Mouse (Mus musculus): Measurements from ENCODE around the gene Med26. TPM values are rescaled to one million over a fixed set of nuclear protein-coding genes. Genes with fewer than 3 reads are reported as not detected.

The Med26 gene
- total RNA-seq (2014; rRNA removed) (10.9 and 14.2 TPM in 2 replicates), polyA plus RNA-seq (2015; fragmentation: Nextera tagmentation; extraction: Ambion mirVana) (17.7 and 18.6 TPM in 2 replicates)

DNA sequence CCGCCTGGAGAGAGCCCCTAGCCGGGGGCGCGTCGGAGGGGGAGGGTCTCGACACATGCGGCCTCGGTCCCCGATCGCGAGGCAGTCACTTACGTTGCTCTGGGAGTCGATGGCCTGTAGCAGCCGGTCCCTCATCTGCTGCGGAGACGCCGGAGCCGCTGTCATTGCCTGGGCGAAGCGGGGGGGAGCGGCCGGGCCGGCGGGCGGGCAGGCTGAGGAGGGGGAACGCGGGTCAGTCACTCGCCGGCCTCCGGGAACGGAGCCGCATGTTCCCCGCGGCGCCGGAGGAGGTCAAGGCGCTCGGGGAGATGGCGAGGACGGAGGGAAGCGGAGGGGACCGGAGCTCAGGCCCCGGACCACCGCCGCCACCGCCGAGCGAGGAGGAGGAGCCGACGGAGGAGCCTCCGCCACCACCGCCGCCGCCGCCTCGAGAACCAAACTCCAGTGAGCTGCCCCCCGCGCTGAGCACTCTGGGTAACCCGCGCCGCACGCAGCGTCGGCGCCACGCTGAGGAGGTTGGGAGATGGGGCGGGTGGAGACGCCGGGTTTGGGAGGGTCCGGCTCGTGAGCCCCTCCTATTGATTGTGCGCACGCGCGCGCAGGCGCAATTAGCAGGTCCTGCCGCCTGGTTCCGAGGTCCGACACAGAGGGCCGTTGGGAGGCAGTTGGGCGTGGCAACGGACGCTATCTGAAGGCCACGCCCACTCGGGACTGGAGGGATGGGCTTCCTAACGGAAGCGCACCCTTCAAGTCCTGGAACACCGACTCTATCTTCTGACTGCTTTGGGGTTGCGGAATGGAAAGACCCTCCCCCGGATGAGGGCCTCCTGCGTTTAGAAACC lies at the start of gene Med26:
Gene Med26, minus strand, starts transcription at position 469 of the 842 bp plus-strand sequence.
- peak; percentile 38 for TF ChIP-seq CTCF (IDR thresholded peaks at IDR 0.05; ENCODE audit: low read depth)
- WGBS, result 3% methylated on average over 73 of the region's 92 CpGs
- DNase-seq (peak; percentile 99), ATAC-seq (peak; percentile 98)
- H3K9ac ChIP-seq, result peak within 1 kb of the TSS; percentile 85
- H3K27me3 ChIP-seq (ENCODE audit: insufficient read depth, low read length), result no peaks in the 10 kb centered on the region
- H3K4me1 ChIP-seq (ENCODE audit: insufficient read depth), result peaks cover 15% of the 10 kb centered on the region; the same call in 1 of the 2 replicates
- H3K4me3 ChIP-seq (ENCODE audit: low read depth, low read length), result peak within 1 kb of the TSS; percentile 94
- no peaks in the 10 kb centered on the region; the same call in 1 of the 2 replicates for H3K36me3 ChIP-seq (ENCODE audit: insufficient read depth)
- H3K4me2 ChIP-seq (ENCODE audit: low read depth), result peak within 1 kb of the TSS; percentile 81
- peak within 1 kb of the TSS; percentile 90 for H3K27ac ChIP-seq (ENCODE audit: low read depth, low read length)
- no peaks in the 10 kb centered on the region for H3K9me3 ChIP-seq (ENCODE audit: low read length)

DNA sequence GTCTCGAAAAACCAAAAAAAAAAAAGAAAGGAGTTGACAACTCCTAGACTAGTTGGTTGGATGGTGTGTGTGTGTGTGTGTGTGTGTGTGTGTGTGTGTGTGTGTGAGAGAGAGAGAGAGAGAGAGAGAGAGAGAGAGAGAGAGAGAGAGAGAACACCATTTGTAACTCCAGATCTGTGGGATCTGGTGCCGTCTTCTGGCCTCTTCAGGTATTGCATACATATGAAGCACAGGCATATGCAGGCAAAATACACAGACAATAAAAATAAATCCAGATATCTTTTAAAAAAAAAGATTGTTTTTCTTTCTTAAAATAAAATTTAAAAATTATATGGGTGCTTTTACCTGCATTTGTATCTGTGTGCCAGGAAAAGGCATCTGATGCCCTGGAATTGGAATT lies 42.1 kb upstream of the Med26 start:
- no peak for DNase-seq
- no peak overlapping the region for H3K27ac ChIP-seq (ENCODE audit: low read depth, low read length)

GRCm38 (mm10) chr8:72589286-72589685 lies 41.2 kb upstream of the Med26 start:
- 70% methylated on average over 7 of the region's 7 CpGs for WGBS
- no peaks in the 10 kb centered on the region for H3K36me3 ChIP-seq (ENCODE audit: insufficient read depth)
- no peak overlapping the region for H3K27ac ChIP-seq (ENCODE audit: low read depth, low read length)
- H3K4me1 ChIP-seq (ENCODE audit: insufficient read depth), result no peaks in the 10 kb centered on the region
- no peak for DNase-seq
- ATAC-seq, result no peak
- no peaks in the 10 kb centered on the region for H3K27me3 ChIP-seq (ENCODE audit: insufficient read depth, low read length)
- no peak overlapping the region for H3K9ac ChIP-seq
- H3K4me3 ChIP-seq (ENCODE audit: low read depth, low read length), result no peak overlapping the region
- H3K9me3 ChIP-seq (ENCODE audit: low read length), result no peaks in the 10 kb centered on the region
- H3K4me2 ChIP-seq (ENCODE audit: low read depth), result no peak overlapping the region
- TF ChIP-seq CTCF (IDR thresholded peaks at IDR 0.05; ENCODE audit: low read depth), result no peak

More for the DNA sequence above, 42.1 kb upstream of the Med26 start:
- WGBS, result 55% methylated on average over 2 of the region's 2 CpGs
- no peak; the same call in 1 of the 2 replicates for ATAC-seq
- Histone ChIP-seq H3K4me1 (ENCODE audit: insufficient read depth) (no peaks in the 10 kb centered on the region), H3K36me3 (ENCODE audit: insufficient read depth) (no peaks in the 10 kb centered on the region), H3K9ac (no peak overlapping the region), H3K9me3 (ENCODE audit: low read length) (no peaks in the 10 kb centered on the region), H3K4me2 (ENCODE audit: low read depth) (no peak overlapping the region), H3K4me3 (ENCODE audit: low read depth, low read length) (no peak overlapping the region), H3K27me3 (ENCODE audit: insufficient read depth, low read length) (no peaks in the 10 kb centered on the region)
- peak; percentile 64 for TF ChIP-seq CTCF (IDR thresholded peaks at IDR 0.05; ENCODE audit: low read depth)

DNA sequence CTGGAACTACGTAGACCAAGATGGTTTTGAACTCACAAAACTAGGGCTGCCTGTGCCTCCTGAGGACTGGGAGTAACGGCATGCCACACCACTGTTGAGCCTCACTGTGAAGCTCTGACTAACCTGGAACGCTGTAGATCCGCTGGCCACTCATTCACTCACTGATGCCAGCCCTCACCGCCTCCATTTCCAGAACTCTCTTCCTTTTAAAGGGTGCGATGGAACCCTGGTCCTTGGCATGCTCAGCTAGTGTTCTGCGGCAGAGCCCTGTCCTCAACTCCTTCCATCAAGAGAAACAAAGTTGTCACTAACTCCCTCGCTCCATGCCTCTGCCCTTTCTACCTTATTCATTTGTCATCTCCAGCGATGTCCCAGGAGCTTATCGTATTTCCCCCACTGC lies 40.8 kb upstream of the Med26 start:
- TF ChIP-seq CTCF (IDR thresholded peaks at IDR 0.05; ENCODE audit: low read depth), result no peak
- Histone ChIP-seq H3K9me3 (ENCODE audit: low read length) (no peaks in the 10 kb centered on the region), H3K27me3 (ENCODE audit: insufficient read depth, low read length) (no peaks in the 10 kb centered on the region), H3K27ac (ENCODE audit: low read depth, low read length) (no peak overlapping the region), H3K36me3 (ENCODE audit: insufficient read depth) (no peaks in the 10 kb centered on the region), H3K4me2 (ENCODE audit: low read depth) (no peak overlapping the region), H3K4me1 (ENCODE audit: insufficient read depth) (no peaks in the 10 kb centered on the region), H3K4me3 (ENCODE audit: low read depth, low read length) (no peak overlapping the region), H3K9ac (no peak overlapping the region)
- no peak for ATAC-seq
- no peak for DNase-seq
- 94% methylated on average over 10 of the region's 10 CpGs for WGBS

GRCm38 (mm10) chr8:72587806-72588205 lies 39.7 kb upstream of the Med26 start:
- DNase-seq, result peak; percentile 18
- ATAC-seq, result peak; percentile 32; the same call in 1 of the 2 replicates
- Histone ChIP-seq H3K4me1 (ENCODE audit: insufficient read depth) (no peaks in the 10 kb centered on the region), H3K4me2 (ENCODE audit: low read depth) (no peak overlapping the region), H3K36me3 (ENCODE audit: insufficient read depth) (no peaks in the 10 kb centered on the region), H3K4me3 (ENCODE audit: low read depth, low read length) (no peak overlapping the region), H3K27me3 (ENCODE audit: insufficient read depth, low read length) (no peaks in the 10 kb centered on the region), H3K27ac (ENCODE audit: low read depth, low read length) (no peak overlapping the region), H3K9ac (no peak overlapping the region), H3K9me3 (ENCODE audit: low read length) (no peaks in the 10 kb centered on the region)
- WGBS, result 54% methylated on average over 6 of the region's 6 CpGs
- TF ChIP-seq CTCF (IDR thresholded peaks at IDR 0.05; ENCODE audit: low read depth), result no peak

- TF ChIP-seq CTCF (IDR thresholded peaks at IDR 0.05; ENCODE audit: low read depth), result no peak
- Histone ChIP-seq H3K36me3 (ENCODE audit: insufficient read depth) (no peaks in the 10 kb centered on the region), H3K9me3 (ENCODE audit: low read length) (no peaks in the 10 kb centered on the region), H3K9ac (no peak overlapping the region), H3K4me1 (ENCODE audit: insufficient read depth) (no peaks in the 10 kb centered on the region), H3K27ac (ENCODE audit: low read depth, low read length) (no peak overlapping the region), H3K27me3 (ENCODE audit: insufficient read depth, low read length) (no peaks in the 10 kb centered on the region), H3K4me3 (ENCODE audit: low read depth, low read length) (no peak overlapping the region), H3K4me2 (ENCODE audit: low read depth) (no peak overlapping the region)
- ATAC-seq, result no peak
- DNase-seq, result no peak
- WGBS, result 87% methylated on average over 6 of the region's 6 CpGs
Measured at GRCm38 (mm10) chr8:72584390-72584789, 36.3 kb upstream of the Med26 start.

GRCm38 (mm10) chr8:72583056-72583771 lies 35.1 kb upstream of the Med26 start:
- Histone ChIP-seq H3K9me3 (ENCODE audit: low read length) (no peaks in the 10 kb centered on the region), H3K4me1 (ENCODE audit: insufficient read depth) (no peaks in the 10 kb centered on the region), H3K4me3 (ENCODE audit: low read depth, low read length) (no peak overlapping the region), H3K9ac (no peak overlapping the region), H3K36me3 (ENCODE audit: insufficient read depth) (no peaks in the 10 kb centered on the region), H3K4me2 (ENCODE audit: low read depth) (no peak overlapping the region), H3K27ac (ENCODE audit: low read depth, low read length) (no peak overlapping the region), H3K27me3 (ENCODE audit: insufficient read depth, low read length) (no peaks in the 10 kb centered on the region)
- no peak for ATAC-seq
- DNase-seq, result no peak
- TF ChIP-seq CTCF (IDR thresholded peaks at IDR 0.05; ENCODE audit: low read depth), result no peak
- WGBS, result 84% methylated on average over 7 of the region's 7 CpGs

Measured in forebrain, postnatal 0 days (tissue).